Mouse (Mus musculus) embryonic facial prominence, embryonic 12.5 days (tissue): ENCODE data around the gene Slc25a21. TPM values are rescaled to one million over a fixed set of nuclear protein-coding genes. Genes with fewer than 3 reads are reported as not detected.

ENCODE experiments used
- ATAC-seq: fragments of 200-750 bp; cut with Nextera tagmentation; 2 replicates; pipeline ENCODE4 v1.8.0; 2017; ENCODE audit not compliant: insufficient number of reproducible peaks, insufficient read depth, low FRiP score, low TSS enrichment
- H3K27ac ChIP-seq: fragments of 300-500 bp; sonication (generic); 2 replicates; pipeline ENCODE4 v1.5.1; 2016; ENCODE audit warnings: mild to moderate bottlenecking
- H3K27me3 ChIP-seq: fragments of 300-500 bp; sonication (generic); 2 replicates; pipeline ENCODE4 v1.6.1; 2016; ENCODE audit warnings: mild to moderate bottlenecking, moderate library complexity
- H3K36me3 ChIP-seq: fragments of 300-500 bp; sonication (generic); 2 replicates; pipeline ENCODE4 v1.6.1; 2016; ENCODE audit warnings: mild to moderate bottlenecking
- H3K4me1 ChIP-seq: fragments of 300-500 bp; sonication (generic); 2 replicates; pipeline ENCODE4 v1.6.1; 2016
- H3K4me2 ChIP-seq: fragments of 300-500 bp; sonication (generic); replicated peaks from 2 replicates; pipeline ENCODE4 v1.6.1; 2016; ENCODE audit warnings: mild to moderate bottlenecking, moderate library complexity
- H3K4me3 ChIP-seq: fragments of 300-500 bp; sonication (generic); 2 replicates; pipeline ENCODE4 v1.5.1; 2016; ENCODE audit warnings: mild to moderate bottlenecking
- H3K9ac ChIP-seq: fragments of 300-500 bp; sonication (generic); 2 replicates; pipeline ENCODE4 v1.6.1; 2016; ENCODE audit warnings: mild to moderate bottlenecking, moderate library complexity
- H3K9me3 ChIP-seq: fragments of 300-500 bp; sonication (generic); 2 replicates; pipeline ENCODE4 v1.6.1; 2016; ENCODE audit warnings: mild to moderate bottlenecking, moderate library complexity
- WGBS: fragments of 180-500 bp; shearing (Covaris S2); methylation state at CpG from one replicate; pipeline ENCODE4 v1.1.7; 2016; 5-methylcytosine and 5-hydroxymethylcytosine counted together
- polyA plus RNA-seq: library from polyadenylated mRNA; unstranded; fragments of >200 nt; fragmentation: Nextera tagmentation; extraction: Ambion mirVana; gene quantifications from 2 replicates; pipeline ENCODE4 v1.2.1, GENCODE M21; 2016

Gene Slc25a21
- polyA plus RNA-seq, 1 experiment from 2014 or later = 1.1 TPM

- Histone ChIP-seq H3K9me3 (no peaks in the 10 kb centered on the region), H3K36me3 (no peaks in the 10 kb centered on the region), H3K4me1 (no peaks in the 10 kb centered on the region), H3K4me2 (no peak overlapping the region), H3K4me3 (no peak overlapping the region), H3K9ac (no peak overlapping the region), H3K27ac (no peak overlapping the region), H3K27me3 (no peaks in the 10 kb centered on the region)
- 71% methylated on average over 4 of the region's 4 CpGs for WGBS
- no peak for ATAC-seq
Observed at GRCm38 (mm10) chr12:57100549-57100948, 96.7 kb downstream of the Slc25a21 start.

- 71% methylated on average over 3 of the region's 3 CpGs for WGBS
- H3K27ac ChIP-seq = no peak overlapping the region
- no peak overlapping the region for H3K4me3 ChIP-seq
- no peaks in the 10 kb centered on the region for H3K36me3 ChIP-seq
- no peaks in the 10 kb centered on the region for H3K4me1 ChIP-seq
- no peak overlapping the region for H3K9ac ChIP-seq
- ATAC-seq = no peak
- H3K4me2 ChIP-seq = no peak overlapping the region
- H3K27me3 ChIP-seq = no peaks in the 10 kb centered on the region
- H3K9me3 ChIP-seq = no peaks in the 10 kb centered on the region
Observed at GRCm38 (mm10) chr12:57099066-57099465, 98.2 kb downstream of the Slc25a21 start.

GRCm38 (mm10) chr12:57098371-57098770 lies 98.9 kb downstream of the Slc25a21 start:
- H3K27ac ChIP-seq = no peak overlapping the region
- H3K9ac ChIP-seq = no peak overlapping the region
- no peaks in the 10 kb centered on the region for H3K4me1 ChIP-seq
- H3K27me3 ChIP-seq = no peaks in the 10 kb centered on the region
- H3K9me3 ChIP-seq = no peaks in the 10 kb centered on the region
- ATAC-seq = no peak
- H3K4me3 ChIP-seq = no peak overlapping the region
- no peaks in the 10 kb centered on the region for H3K36me3 ChIP-seq
- WGBS = 81% methylated on average over 5 of the region's 5 CpGs
- H3K4me2 ChIP-seq = no peak overlapping the region

- WGBS = 11% methylated on average over 5 of the region's 5 CpGs
- no peak for ATAC-seq
- H3K4me3 ChIP-seq = no peak overlapping the region
Observed at GRCm38 (mm10) chr12:57093107-57093506, 104.2 kb downstream of the Slc25a21 start.

GRCm38 (mm10) chr12:57084519-57084918 lies 112.8 kb downstream of the Slc25a21 start:
- Histone ChIP-seq H3K4me3 (no peak overlapping the region), H3K9ac (no peak overlapping the region), H3K36me3 (no peaks in the 10 kb centered on the region), H3K27ac (no peak overlapping the region), H3K27me3 (no peaks in the 10 kb centered on the region), H3K9me3 (no peaks in the 10 kb centered on the region), H3K4me2 (no peak overlapping the region), H3K4me1 (no peaks in the 10 kb centered on the region)
- ATAC-seq = no peak
- WGBS = 45% methylated on average over 3 of the region's 3 CpGs

More at GRCm38 (mm10) chr12:57093107-57093506, 104.2 kb downstream of the Slc25a21 start:
- Histone ChIP-seq H3K4me1 (no peaks in the 10 kb centered on the region), H3K9me3 (no peaks in the 10 kb centered on the region), H3K4me2 (no peak overlapping the region), H3K27ac (no peak overlapping the region), H3K9ac (no peak overlapping the region), H3K36me3 (no peaks in the 10 kb centered on the region), H3K27me3 (no peaks in the 10 kb centered on the region)

- H3K4me1 ChIP-seq = no peaks in the 10 kb centered on the region
Observed at GRCm38 (mm10) chr12:57083533-57083932, 113.7 kb downstream of the Slc25a21 start.

GRCm38 (mm10) chr12:57076606-57077005 lies 120.7 kb downstream of the Slc25a21 start:
- no peaks in the 10 kb centered on the region for H3K27me3 ChIP-seq
- H3K4me2 ChIP-seq = peak overlapping the region; percentile 25; the same call in 1 of the 2 replicates
- no peak overlapping the region for H3K27ac ChIP-seq
- no peak overlapping the region for H3K9ac ChIP-seq
- WGBS = 17% methylated on average over 4 of the region's 4 CpGs
- H3K36me3 ChIP-seq = no peaks in the 10 kb centered on the region
- H3K9me3 ChIP-seq = no peaks in the 10 kb centered on the region
- H3K4me1 ChIP-seq = peaks cover 3% of the 10 kb centered on the region; the same call in 1 of the 2 replicates
- peak; percentile 52; the same call in 1 of the 2 replicates for ATAC-seq
- no peak overlapping the region for H3K4me3 ChIP-seq

More at GRCm38 (mm10) chr12:57083533-57083932, 113.7 kb downstream of the Slc25a21 start:
- ATAC-seq = no peak
- no peak overlapping the region for H3K4me2 ChIP-seq
- no peaks in the 10 kb centered on the region for H3K36me3 ChIP-seq
- no peak overlapping the region for H3K27ac ChIP-seq
- no peak overlapping the region for H3K4me3 ChIP-seq
- no peak overlapping the region for H3K9ac ChIP-seq
- WGBS = 36% methylated on average over 5 of the region's 5 CpGs
- H3K9me3 ChIP-seq = no peaks in the 10 kb centered on the region
- H3K27me3 ChIP-seq = no peaks in the 10 kb centered on the region

GRCm38 (mm10) chr12:57072616-57073015 lies 124.7 kb downstream of the Slc25a21 start:
- 55% methylated on average over 2 of the region's 2 CpGs for WGBS
- no peak overlapping the region for H3K27ac ChIP-seq
- no peak overlapping the region for H3K9ac ChIP-seq
- H3K9me3 ChIP-seq = no peaks in the 10 kb centered on the region
- H3K36me3 ChIP-seq = no peaks in the 10 kb centered on the region
- no peak overlapping the region for H3K4me3 ChIP-seq
- no peak for ATAC-seq
- no peak overlapping the region for H3K4me2 ChIP-seq
- no peaks in the 10 kb centered on the region for H3K27me3 ChIP-seq
- H3K4me1 ChIP-seq = peaks cover 3% of the 10 kb centered on the region; the same call in 1 of the 2 replicates

GRCm38 (mm10) chr12:57068607-57069006 lies 128.7 kb downstream of the Slc25a21 start:
- H3K4me1 ChIP-seq = no peaks in the 10 kb centered on the region
- H3K27me3 ChIP-seq = no peaks in the 10 kb centered on the region
- no peak overlapping the region for H3K4me3 ChIP-seq
- no peaks in the 10 kb centered on the region for H3K36me3 ChIP-seq
- no peak for ATAC-seq
- no peaks in the 10 kb centered on the region for H3K9me3 ChIP-seq
- H3K4me2 ChIP-seq = no peak overlapping the region
- no peak overlapping the region for H3K9ac ChIP-seq
- H3K27ac ChIP-seq = no peak overlapping the region; the same call in 1 of the 2 replicates
- WGBS = 39% methylated on average over 5 of the region's 5 CpGs

GRCm38 (mm10) chr12:57019737-57020136 lies 177.5 kb downstream of the Slc25a21 start:
- Histone ChIP-seq H3K9me3 (no peaks in the 10 kb centered on the region), H3K4me2 (no peak overlapping the region), H3K9ac (no peak overlapping the region), H3K27ac (no peak overlapping the region), H3K4me1 (no peaks in the 10 kb centered on the region), H3K36me3 (no peaks in the 10 kb centered on the region), H3K27me3 (no peaks in the 10 kb centered on the region), H3K4me3 (no peak overlapping the region)
- 67% methylated on average over 4 of the region's 4 CpGs for WGBS
- ATAC-seq = no peak

- no peaks in the 10 kb centered on the region for H3K4me1 ChIP-seq
- ATAC-seq = no peak
- H3K4me3 ChIP-seq = no peak overlapping the region
- H3K9ac ChIP-seq = no peak overlapping the region
- no peaks in the 10 kb centered on the region for H3K36me3 ChIP-seq
- no peaks in the 10 kb centered on the region for H3K9me3 ChIP-seq
- H3K4me2 ChIP-seq = no peak overlapping the region
- H3K27me3 ChIP-seq = no peaks in the 10 kb centered on the region
- 81% methylated on average over 3 of the region's 3 CpGs for WGBS
- no peak overlapping the region for H3K27ac ChIP-seq
Observed at GRCm38 (mm10) chr12:57016845-57017244, 180.4 kb downstream of the Slc25a21 start.

GRCm38 (mm10) chr12:57016324-57016723 lies 180.9 kb downstream of the Slc25a21 start:
- no peaks in the 10 kb centered on the region for H3K36me3 ChIP-seq
- no peaks in the 10 kb centered on the region for H3K27me3 ChIP-seq
- H3K9ac ChIP-seq = no peak overlapping the region
- no peaks in the 10 kb centered on the region for H3K4me1 ChIP-seq
- WGBS = 52% methylated on average over 3 of the region's 3 CpGs
- H3K27ac ChIP-seq = no peak overlapping the region
- no peak for ATAC-seq
- no peaks in the 10 kb centered on the region for H3K9me3 ChIP-seq
- no peak overlapping the region for H3K4me3 ChIP-seq
- H3K4me2 ChIP-seq = no peak overlapping the region

GRCm38 (mm10) chr12:57009010-57009409 lies 188.3 kb downstream of the Slc25a21 start:
- H3K9ac ChIP-seq = no peak overlapping the region
- H3K4me2 ChIP-seq = no peak overlapping the region
- no peak for ATAC-seq
- H3K9me3 ChIP-seq = no peaks in the 10 kb centered on the region
- no peaks in the 10 kb centered on the region for H3K27me3 ChIP-seq
- no peaks in the 10 kb centered on the region for H3K36me3 ChIP-seq
- no peak overlapping the region for H3K4me3 ChIP-seq
- no peaks in the 10 kb centered on the region for H3K4me1 ChIP-seq
- no peak overlapping the region for H3K27ac ChIP-seq
- 63% methylated on average over 11 of the region's 11 CpGs for WGBS
